Mouse (Mus musculus): ENCODE measurements around the gene Axl.
"Not testable (repeated sequence)": the region's sequence is repeated elsewhere in the genome, so short reads cannot be mapped to it uniquely, and the experiment has no call there.

The Axl gene

GRCm38 (mm10) chr7:25754738-25755467 lies 33.6 kb downstream of the Axl start, which contains the start of gene Hnrnpul1:
Gene Hnrnpul1 (minus strand): TSS chr7:25754757.
- peak; percentile 99 for DNase-seq (ENCODE audit: extremely low spot score, low spot score)

DNA sequence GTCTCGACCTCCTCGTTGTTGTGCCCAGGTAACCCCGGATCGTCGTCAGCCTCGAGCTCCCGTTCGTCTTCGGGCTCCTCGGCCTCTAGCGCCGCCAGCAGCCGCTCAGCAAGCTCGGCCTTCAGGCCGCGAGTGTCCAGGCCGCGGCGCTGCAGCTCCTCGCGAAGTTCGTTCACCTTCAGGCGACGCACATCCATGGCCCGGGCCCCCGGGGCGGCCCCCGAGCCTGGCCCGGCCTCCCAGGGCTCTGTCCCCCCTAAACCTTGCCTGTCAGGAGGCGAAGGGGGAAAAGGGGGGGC lies 34.1 kb downstream of the Axl start:
- DNase-seq (ENCODE audit: extremely low spot score, low spot score), result no peak

- no peak for DNase-seq (ENCODE audit: extremely low spot score, low spot score)
These were observed 34.7 kb downstream of the Axl start for GRCm38 (mm10) chr7:25753643-25754438.

- no peak for DNase-seq (ENCODE audit: extremely low spot score, low spot score)
These were observed 35.4 kb downstream of the Axl start for GRCm38 (mm10) chr7:25753076-25753475.

DNA sequence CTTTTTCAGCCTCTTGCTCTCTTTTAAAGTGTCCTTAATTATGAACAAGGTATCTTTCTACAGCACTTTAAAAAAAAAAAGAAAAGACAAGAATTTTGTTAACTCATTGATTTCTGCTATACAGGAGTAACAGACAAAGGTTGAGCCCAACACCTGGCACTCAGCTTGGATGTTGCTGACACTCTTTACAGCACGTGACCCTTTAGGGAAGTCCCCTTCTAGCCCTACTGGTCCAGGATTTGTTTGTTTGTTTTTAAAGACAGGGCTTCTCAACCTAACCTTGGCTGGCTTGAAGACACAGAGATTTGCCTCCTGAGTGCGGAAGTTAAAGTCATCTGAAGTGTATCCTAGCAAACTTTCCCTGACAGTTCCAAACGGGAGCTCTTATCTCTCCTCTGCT lies 41.7 kb downstream of the Axl start:
- DNase-seq (ENCODE audit: extremely low spot score, low spot score), result no peak

- DNase-seq (ENCODE audit: extremely low spot score, low spot score), result no peak
These were observed 50.2 kb downstream of the Axl start for GRCm38 (mm10) chr7:25738277-25738676.

DNA sequence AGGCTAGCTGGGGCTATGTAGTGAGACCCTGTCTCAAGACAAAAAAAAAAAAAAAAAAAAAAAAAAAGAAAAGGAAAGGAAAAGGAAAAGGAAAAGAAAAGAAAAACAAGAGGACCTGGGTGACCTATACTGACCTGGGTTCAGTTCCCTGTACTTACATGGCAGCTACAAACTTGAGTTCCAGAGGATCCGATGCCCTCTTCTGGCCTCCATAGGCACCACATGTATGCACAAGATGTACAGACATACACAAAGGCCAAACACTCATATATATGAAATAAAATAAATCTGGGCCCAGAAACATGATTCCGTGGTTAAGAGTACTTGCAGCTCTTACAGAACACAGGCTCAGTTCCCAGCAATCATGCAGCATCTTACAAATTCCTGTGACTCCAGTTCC lies 51.6 kb downstream of the Axl start:
- no peak for DNase-seq (ENCODE audit: extremely low spot score, low spot score)

GRCm38 (mm10) chr7:25734991-25735390 lies 53.5 kb downstream of the Axl start:
- no peak for DNase-seq (ENCODE audit: extremely low spot score, low spot score)

DNA sequence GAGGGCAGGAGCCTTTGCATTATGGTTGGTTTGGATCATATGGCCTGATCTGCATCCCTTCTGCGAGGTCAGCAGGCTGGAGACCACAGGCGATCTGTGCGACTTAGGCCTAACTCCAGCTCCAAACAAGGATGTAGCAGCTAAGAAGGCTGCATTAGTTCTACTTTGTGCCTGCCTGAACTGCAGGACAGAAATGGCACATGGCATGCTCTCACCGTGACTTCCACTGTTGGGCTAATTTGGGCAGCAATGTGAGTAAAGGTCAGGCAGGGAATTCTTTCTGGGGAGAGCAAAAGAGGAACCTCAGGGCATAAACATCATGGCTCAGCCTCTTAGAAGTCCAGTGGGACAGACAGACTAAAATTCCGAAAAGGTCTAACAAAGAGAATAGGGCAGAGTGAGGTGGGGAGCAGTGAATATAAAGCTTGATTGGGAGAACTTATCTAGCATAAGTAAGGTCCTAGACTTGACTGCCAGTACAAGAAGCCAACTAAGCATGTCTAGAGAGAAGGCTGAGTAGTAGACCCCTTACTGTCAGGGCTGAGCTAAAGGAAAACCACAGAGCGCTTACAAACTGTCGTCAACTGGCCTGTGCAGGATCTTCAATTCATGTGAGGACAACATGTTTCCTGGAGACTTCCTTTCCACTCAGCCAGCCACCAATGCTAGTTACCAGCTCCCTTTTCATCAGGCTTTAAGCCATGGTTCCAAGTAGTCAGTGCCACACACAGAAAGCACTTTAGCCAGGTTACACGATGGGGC lies 57.0 kb downstream of the Axl start:
- no peak for DNase-seq (ENCODE audit: extremely low spot score, low spot score)

GRCm38 (mm10) chr7:25729862-25730261 lies 58.6 kb downstream of the Axl start:
- no peak for DNase-seq (ENCODE audit: extremely low spot score, low spot score)

GRCm38 (mm10) chr7:25729396-25729795 lies 59.1 kb downstream of the Axl start:
- DNase-seq (ENCODE audit: extremely low spot score, low spot score), result no peak

DNA sequence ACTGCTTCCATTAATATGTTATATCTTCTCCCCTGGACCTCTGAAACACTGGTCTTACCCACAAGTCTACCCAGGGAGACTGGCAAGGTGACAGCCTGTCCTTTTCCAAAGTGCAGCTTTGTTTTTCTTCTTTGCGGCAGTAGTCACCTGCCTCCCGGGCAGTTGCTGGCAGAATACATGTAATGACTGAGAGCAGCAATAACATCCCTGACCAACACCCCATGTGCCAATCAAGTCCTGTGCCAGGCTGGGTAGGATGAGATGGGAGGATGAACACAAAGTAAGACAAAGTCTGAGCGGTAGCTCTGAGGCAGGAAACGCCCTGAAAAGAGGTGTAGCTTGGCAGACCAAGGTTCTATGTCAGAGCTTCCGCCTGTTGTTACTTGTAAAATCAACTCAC lies 60.7 kb downstream of the Axl start:
- DNase-seq (ENCODE audit: extremely low spot score, low spot score), result no peak

- no peak for DNase-seq (ENCODE audit: extremely low spot score, low spot score)
These were observed 62.6 kb downstream of the Axl start for GRCm38 (mm10) chr7:25725886-25726285.

GRCm38 (mm10) chr7:25721776-25722175 lies 66.7 kb downstream of the Axl start:
- not testable (repeated sequence) for DNase-seq (ENCODE audit: extremely low spot score, low spot score)

- DNase-seq (ENCODE audit: extremely low spot score, low spot score), result no peak
These were observed 67.7 kb downstream of the Axl start for GRCm38 (mm10) chr7:25720760-25721159.

- DNase-seq (ENCODE audit: extremely low spot score, low spot score), result peak; percentile 86
These were observed 68.5 kb downstream of the Axl start for GRCm38 (mm10) chr7:25719761-25720610.

GRCm38 (mm10) chr7:25718788-25719417 lies 69.6 kb downstream of the Axl start, which contains the start of gene Ccdc97:
Gene Ccdc97 (minus strand): TSS chr7:25719088.
- peak; percentile 90 for DNase-seq (ENCODE audit: extremely low spot score, low spot score)

DNA sequence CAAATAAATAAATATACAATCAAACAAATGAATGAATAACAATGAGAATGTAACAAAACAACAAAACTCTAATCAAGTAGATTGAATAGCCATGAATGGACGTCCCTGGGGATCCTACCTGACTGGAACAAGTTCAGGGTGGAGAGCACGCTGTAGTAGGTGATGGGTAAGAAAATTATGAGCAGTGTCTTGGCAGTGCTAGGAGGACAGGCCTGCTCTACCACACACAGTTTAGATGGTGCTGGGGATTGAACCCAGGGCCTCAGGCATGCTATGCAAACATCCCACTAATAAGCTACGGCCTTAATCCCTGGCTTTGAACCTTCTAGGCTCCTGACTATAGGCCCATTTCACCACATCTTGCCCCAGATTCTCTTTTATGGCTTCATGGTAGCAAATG lies 71.0 kb downstream of the Axl start:
- DNase-seq (ENCODE audit: extremely low spot score, low spot score), result no peak

- no peak for DNase-seq (ENCODE audit: extremely low spot score, low spot score)
These were observed 72.7 kb downstream of the Axl start for GRCm38 (mm10) chr7:25715731-25716271.

DNA sequence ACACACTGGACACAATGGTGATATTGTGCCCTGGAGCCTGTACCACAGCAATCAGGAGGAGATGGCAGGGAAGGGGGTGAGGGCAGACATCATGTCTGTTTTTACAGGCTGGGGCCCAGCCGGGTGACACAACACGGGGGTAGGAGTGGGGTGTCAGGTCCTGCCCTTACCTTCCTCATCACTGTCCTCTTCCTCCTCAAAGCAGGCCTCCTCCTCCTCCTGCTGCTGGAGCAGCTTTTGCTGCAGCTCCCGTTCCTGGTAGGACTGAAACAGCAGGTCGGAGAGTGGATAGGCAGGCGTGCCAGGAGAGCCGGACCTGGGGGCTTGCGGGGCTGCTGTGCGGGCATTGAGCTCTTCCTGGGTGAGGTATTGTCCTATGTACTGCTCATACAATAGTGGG lies 73.9 kb downstream of the Axl start:
- DNase-seq (ENCODE audit: extremely low spot score, low spot score), result no peak

Data from neural tube, embryonic 10.5 days (tissue).